Mouse (Mus musculus) lung, postnatal 0 days (tissue): Measurements from ENCODE around the gene Pla2g4e. TPM values are rescaled to one million over a fixed set of nuclear protein-coding genes. Genes with fewer than 3 reads are reported as not detected.

Experiments used
- ATAC-seq: fragments of 200-750 bp; cut with Nextera tagmentation; 2 replicates; pipeline ENCODE4 v1.8.0; 2017; ENCODE audit warnings: moderate library complexity
- DNase-seq: peaks from one replicate; pipeline ENCODE4 v3.0.0-alpha.2; 2016; ENCODE audit warnings: low spot score
- H3K27ac ChIP-seq: fragments of 300-500 bp; sonication (generic); 2 replicates; pipeline ENCODE4 v1.5.1; 2014; ENCODE audit warnings: antibody characterized with exemption, mild to moderate bottlenecking, low read length, mixed read lengths
- H3K27me3 ChIP-seq: fragments of 300-500 bp; sonication (generic); replicated peaks from 2 replicates; pipeline ENCODE4 v1.6.1; 2014; ENCODE audit warnings: low read length, mixed read lengths; ENCODE audit not compliant: insufficient read depth
- H3K36me3 ChIP-seq: fragments of 300-500 bp; sonication (generic); 2 replicates; pipeline ENCODE4 v1.6.1; 2014; ENCODE audit warnings: low read length, mixed read lengths; ENCODE audit not compliant: insufficient read depth
- H3K4me1 ChIP-seq: fragments of 300-500 bp; sonication (generic); 2 replicates; pipeline ENCODE4 v1.6.1; 2014; ENCODE audit warnings: antibody characterized with exemption, low read depth, low read length, mixed read lengths; ENCODE audit not compliant: insufficient read depth
- H3K4me2 ChIP-seq: fragments of 300-500 bp; sonication (generic); replicated peaks from 2 replicates; pipeline ENCODE4 v1.6.1; 2014; ENCODE audit warnings: low read depth, mild to moderate bottlenecking, low read length, moderate library complexity, mixed read lengths
- H3K4me3 ChIP-seq: fragments of 300-500 bp; sonication (generic); 2 replicates; pipeline ENCODE4 v1.5.1; 2014; ENCODE audit warnings: low read depth, low read length
- H3K9ac ChIP-seq: fragments of 300-500 bp; sonication (generic); replicated peaks from 2 replicates; pipeline ENCODE4 v1.6.1; 2014; ENCODE audit warnings: low read depth, mild to moderate bottlenecking
- H3K9me3 ChIP-seq: fragments of 300-500 bp; sonication (generic); 2 replicates; pipeline ENCODE4 v1.6.1; 2016; ENCODE audit warnings: low read length, mixed read lengths
- CTCF ChIP-seq: IDR thresholded peaks from 2 replicates; pipeline ENCODE4 v1.5.1; 2016; ENCODE audit warnings: antibody characterized with exemption, mild to moderate bottlenecking
- EP300 ChIP-seq: IDR thresholded peaks from 2 replicates; pipeline ENCODE4 v1.6.1; 2016; ENCODE audit warnings: antibody characterized with exemption, mild to moderate bottlenecking, control low read depth
- WGBS: fragments of 180-500 bp; shearing (Covaris S2); extraction: QIAGEN DNeasy Blood & Tissue Kit; methylation state at CpG from one replicate; pipeline ENCODE4 v1.1.7; 2014; 5-methylcytosine and 5-hydroxymethylcytosine counted together
- polyA plus RNA-seq: library from polyadenylated mRNA; unstranded; fragments of >200 nt; fragmentation: Nextera tagmentation; extraction: Ambion mirVana; gene quantifications from 2 replicates; pipeline ENCODE4 v1.2.1, GENCODE M21; 2015

Pla2g4e gene
- polyA plus RNA-seq, 1 experiment from 2014 or later: not detected

- no peak overlapping the region for H3K4me2 ChIP-seq
- no peaks in the 10 kb centered on the region for H3K36me3 ChIP-seq
- DNase-seq (no peak), ATAC-seq (no peak)
- H3K4me3 ChIP-seq: no peak overlapping the region
- no peaks in the 10 kb centered on the region for H3K9me3 ChIP-seq
- 62% methylated on average over 4 of the region's 4 CpGs for WGBS
- no peak overlapping the region for H3K27ac ChIP-seq
- H3K27me3 ChIP-seq: no peaks in the 10 kb centered on the region
- H3K4me1 ChIP-seq: peaks cover 25% of the 10 kb centered on the region
- no peak for TF ChIP-seq CTCF
- TF ChIP-seq EP300: no peak
- H3K9ac ChIP-seq: no peak overlapping the region
Observed at GRCm38 (mm10) chr2:120126408-120126807, 118.7 kb downstream of the Pla2g4e start.

- DNase-seq: no peak
- Histone ChIP-seq H3K4me3 (no peak overlapping the region), H3K27ac (no peak overlapping the region), H3K9ac (no peak overlapping the region), H3K27me3 (no peaks in the 10 kb centered on the region), H3K4me1 (peaks cover 25% of the 10 kb centered on the region), H3K9me3 (no peaks in the 10 kb centered on the region), H3K4me2 (no peak overlapping the region), H3K36me3 (no peaks in the 10 kb centered on the region)
- no peak for TF ChIP-seq CTCF
- no peak for TF ChIP-seq EP300
- WGBS: 100% methylated on average over 1 of the region's 1 CpGs
- no peak for ATAC-seq
Observed at GRCm38 (mm10) chr2:120125461-120125860, 119.7 kb downstream of the Pla2g4e start.

GRCm38 (mm10) chr2:120124946-120125345 lies 120.2 kb downstream of the Pla2g4e start:
- ATAC-seq: peak; percentile 18; the same call in 1 of the 2 replicates

GRCm38 (mm10) chr2:120124096-120124495 lies 121.0 kb downstream of the Pla2g4e start:
- Histone ChIP-seq H3K4me3 (no peak overlapping the region), H3K9me3 (no peaks in the 10 kb centered on the region), H3K27ac (0 out of 2 replicates have a peak overlapping the region, but pooled peaks have one; percentile 11), H3K4me1 (peaks cover 19% of the 10 kb centered on the region), H3K36me3 (no peaks in the 10 kb centered on the region), H3K4me2 (no peak overlapping the region), H3K27me3 (no peaks in the 10 kb centered on the region), H3K9ac (no peak overlapping the region)
- DNase-seq: no peak
- TF ChIP-seq CTCF (no peak), EP300 (no peak)
- 95% methylated on average over 1 of the region's 1 CpGs for WGBS
- no peak for ATAC-seq

More at GRCm38 (mm10) chr2:120124946-120125345, 120.2 kb downstream of the Pla2g4e start:
- H3K4me2 ChIP-seq: no peak overlapping the region
- 66% methylated on average over 2 of the region's 2 CpGs for WGBS
- H3K4me1 ChIP-seq: peaks cover 25% of the 10 kb centered on the region
- DNase-seq: peak; percentile 48
- no peaks in the 10 kb centered on the region for H3K9me3 ChIP-seq
- H3K27me3 ChIP-seq: no peaks in the 10 kb centered on the region
- no peak overlapping the region for H3K27ac ChIP-seq
- no peak overlapping the region for H3K4me3 ChIP-seq
- H3K36me3 ChIP-seq: no peaks in the 10 kb centered on the region
- TF ChIP-seq CTCF (no peak), EP300 (no peak)
- no peak overlapping the region for H3K9ac ChIP-seq

- TF ChIP-seq EP300 (peak; percentile 64), CTCF (no peak)
- Histone ChIP-seq H3K36me3 (no peaks in the 10 kb centered on the region), H3K27ac (no peak overlapping the region), H3K4me2 (no peak overlapping the region), H3K9ac (no peak overlapping the region), H3K4me3 (no peak overlapping the region), H3K4me1 (peaks cover 8% of the 10 kb centered on the region; the same call in 1 of the 2 replicates), H3K9me3 (no peaks in the 10 kb centered on the region), H3K27me3 (no peaks in the 10 kb centered on the region)
- DNase-seq: peak; percentile 47
- ATAC-seq: peak; percentile 27; the same call in 1 of the 2 replicates
- WGBS: 54% methylated on average over 6 of the region's 6 CpGs
Observed at GRCm38 (mm10) chr2:120122983-120123382, 122.2 kb downstream of the Pla2g4e start.

GRCm38 (mm10) chr2:120117346-120117745 lies 127.8 kb downstream of the Pla2g4e start:
- no peaks in the 10 kb centered on the region for H3K27me3 ChIP-seq
- 49% methylated on average over 6 of the region's 6 CpGs for WGBS
- no peaks in the 10 kb centered on the region for H3K36me3 ChIP-seq
- H3K27ac ChIP-seq: no peak overlapping the region
- TF ChIP-seq CTCF (no peak), EP300 (peak; percentile 63; the same call in 1 of the 2 replicates)
- no peak overlapping the region for H3K4me3 ChIP-seq
- ATAC-seq: no peak; the same call in 1 of the 2 replicates
- H3K9me3 ChIP-seq: no peaks in the 10 kb centered on the region
- no peak overlapping the region for H3K9ac ChIP-seq
- H3K4me2 ChIP-seq: no peak overlapping the region
- peaks cover 4% of the 10 kb centered on the region; the same call in 1 of the 2 replicates for H3K4me1 ChIP-seq
- no peak for DNase-seq

Other genes starting within 250 kb of the Pla2g4e start
- gene Jmjd7, start 217.9 kb downstream of the Pla2g4e start, polyA plus RNA-seq: 18.1 and 22.6 TPM in 2 replicates
- gene Gm28042, start 217.8 kb downstream of the Pla2g4e start, polyA plus RNA-seq: 0.69 and 0.70 TPM in 2 replicates
- gene Pla2g4b, start 211.9 kb downstream of the Pla2g4e start, polyA plus RNA-seq: 0.18 and 0.92 TPM in 2 replicates
- 228 and 262 TPM in 2 replicates for gene Ehd4, start 90.7 kb downstream of the Pla2g4e start, polyA plus RNA-seq
- not detected in 2 replicates for gene Pla2g4d, start 43.9 kb upstream of the Pla2g4e start, polyA plus RNA-seq
- 1.8 and 2.2 TPM in 2 replicates for gene Pla2g4f, start 68.8 kb upstream of the Pla2g4e start, polyA plus RNA-seq
- 15.2 and 15.5 TPM in 2 replicates for gene Vps39, start 107.8 kb upstream of the Pla2g4e start, polyA plus RNA-seq
- 10.9 and 11.5 TPM in 2 replicates for gene Ganc, start 158.6 kb upstream of the Pla2g4e start, polyA plus RNA-seq
- gene Tmem87a, start 158.8 kb upstream of the Pla2g4e start, polyA plus RNA-seq: 12.0 and 14.0 TPM in 2 replicates
- gene Capn3, start 210.7 kb upstream of the Pla2g4e start, polyA plus RNA-seq: 0.55 and 0.92 TPM in 2 replicates